Mouse (Mus musculus) embryonic facial prominence, embryonic 11.5 days (tissue): ENCODE measurements around the gene Mfn1. TPM values are rescaled to one million over a fixed set of nuclear protein-coding genes. Genes with fewer than 3 reads are reported as not detected.

Source experiments
- ATAC-seq: fragments of 200-750 bp; cut with Nextera tagmentation; replicated peaks from 2 replicates; pipeline ENCODE4 v1.8.0; 2017; ENCODE audit warnings: low read depth; ENCODE audit not compliant: insufficient number of reproducible peaks, low FRiP score, low TSS enrichment
- DNase-seq: peaks from one replicate; pipeline ENCODE4 v3.0.0-alpha.2; 2015; ENCODE audit warnings: low spot score
- H3K27ac ChIP-seq: fragments of 300-500 bp; sonication (generic); replicated peaks from 2 replicates; pipeline ENCODE4 v1.5.1; 2014; ENCODE audit warnings: mild to moderate bottlenecking, low read depth, low read length, control low read depth
- H3K27me3 ChIP-seq: fragments of 300-500 bp; sonication (generic); 2 replicates; pipeline ENCODE4 v1.6.1; 2014; ENCODE audit warnings: mild to moderate bottlenecking, low read length, moderate library complexity, mixed read lengths; ENCODE audit not compliant: control insufficient read depth, insufficient read depth
- H3K36me3 ChIP-seq: fragments of 300-500 bp; sonication (generic); replicated peaks from 2 replicates; pipeline ENCODE4 v1.6.1; 2014; ENCODE audit warnings: low read depth, mild to moderate bottlenecking, low read length, moderate library complexity, mixed read lengths; ENCODE audit not compliant: control insufficient read depth, insufficient read depth
- H3K4me1 ChIP-seq: fragments of 300-500 bp; sonication (generic); 2 replicates; pipeline ENCODE4 v1.6.1; 2014; ENCODE audit warnings: low read length, mixed read lengths; ENCODE audit not compliant: control insufficient read depth, insufficient read depth
- H3K4me2 ChIP-seq: fragments of 300-500 bp; sonication (generic); 2 replicates; pipeline ENCODE4 v1.6.1; 2014; ENCODE audit warnings: low read depth, mild to moderate bottlenecking, control low read depth, low read length, moderate library complexity
- H3K4me3 ChIP-seq: fragments of 300-500 bp; sonication (generic); 2 replicates; pipeline ENCODE4 v1.5.1; 2014; ENCODE audit warnings: low read depth, low read length, control low read depth
- H3K9ac ChIP-seq: fragments of 300-500 bp; sonication (generic); replicated peaks from 2 replicates; pipeline ENCODE4 v1.6.1; 2014; ENCODE audit warnings: mild to moderate bottlenecking, control low read depth, low read length
- H3K9me3 ChIP-seq: fragments of 300-500 bp; sonication (generic); replicated peaks from 2 replicates; pipeline ENCODE4 v1.6.1; 2016; ENCODE audit warnings: mild to moderate bottlenecking, low read length, inconsistent platforms, mixed read lengths; ENCODE audit not compliant: control insufficient read depth
- WGBS: fragments of 180-500 bp; shearing (Covaris S2); extraction: QIAGEN DNeasy Blood & Tissue Kit; methylation state at CpG from one replicate; pipeline ENCODE4 v1.1.7; 2014; 5-methylcytosine and 5-hydroxymethylcytosine counted together
- polyA plus RNA-seq: library from polyadenylated mRNA; unstranded; fragments of >200 nt; fragmentation: Nextera tagmentation; extraction: Ambion mirVana; gene quantifications from 2 replicates; pipeline ENCODE4 v1.2.1, GENCODE M21; 2014

Gene Mfn1
- polyA plus RNA-seq, 1 experiment from 2014 or later: 36.5 TPM

DNA sequence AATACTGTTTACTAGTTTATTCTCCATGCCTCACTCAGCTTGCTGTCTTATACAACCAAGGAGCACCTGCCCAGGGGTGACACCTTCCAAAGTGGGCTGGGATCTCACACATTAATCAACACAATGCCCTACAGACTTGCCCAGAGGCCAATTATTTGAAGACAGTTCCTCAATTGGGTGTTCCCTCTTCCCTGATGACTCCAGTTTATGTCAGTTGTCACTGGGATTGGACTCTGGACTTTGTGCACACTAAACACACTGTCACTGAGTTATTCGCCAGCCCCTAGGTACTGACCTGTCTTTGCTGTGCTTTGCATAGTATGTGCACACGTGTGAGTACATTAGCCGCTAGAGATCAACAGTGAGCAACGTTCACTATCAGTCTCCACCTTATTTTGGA, 2.1 kb upstream of the Mfn1 start:
- H3K4me1 ChIP-seq: no peaks in the 10 kb centered on the region
- no peaks in the 10 kb centered on the region for H3K27me3 ChIP-seq
- no peaks in the 10 kb centered on the region for H3K36me3 ChIP-seq
- H3K27ac ChIP-seq: no peak overlapping the region
- 95% methylated on average over 4 of the region's 4 CpGs for WGBS
- ATAC-seq: no peak
- no peak overlapping the region for H3K4me3 ChIP-seq
- H3K9me3 ChIP-seq: no peaks in the 10 kb centered on the region
- no peak overlapping the region for H3K9ac ChIP-seq
- no peak overlapping the region for H3K4me2 ChIP-seq
- DNase-seq: no peak

DNA sequence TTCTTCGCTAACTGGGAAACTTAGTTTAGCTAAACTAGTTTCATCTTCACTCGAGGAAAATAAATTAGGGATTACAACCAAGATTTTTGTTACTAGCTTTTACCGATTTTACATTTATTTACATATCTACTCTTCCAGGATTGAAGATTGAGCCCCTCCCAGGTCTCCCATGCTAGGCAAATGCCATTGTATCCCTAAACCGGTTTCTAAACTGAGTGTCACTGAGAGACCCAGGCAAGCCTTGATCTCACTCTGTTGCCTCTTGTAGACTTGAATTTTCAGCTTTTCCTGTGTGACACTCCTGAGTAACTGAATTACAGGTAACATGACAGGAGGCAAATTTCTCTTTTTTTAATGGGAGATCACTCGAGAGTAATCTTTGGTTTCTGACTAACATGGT, 776 bp downstream of the Mfn1 start:
- Histone ChIP-seq H3K9me3 (no peaks in the 10 kb centered on the region), H3K4me1 (no peaks in the 10 kb centered on the region), H3K27ac (no peak overlapping the region), H3K36me3 (no peaks in the 10 kb centered on the region), H3K9ac (no peak overlapping the region; the same call in 1 of the 2 replicates), H3K27me3 (no peaks in the 10 kb centered on the region), H3K4me3 (peak overlapping the region; percentile 87), H3K4me2 (peak overlapping the region; percentile 41)
- DNase-seq (peak; percentile 17), ATAC-seq (no peak)
- WGBS: 16% methylated on average over 5 of the region's 5 CpGs

DNA sequence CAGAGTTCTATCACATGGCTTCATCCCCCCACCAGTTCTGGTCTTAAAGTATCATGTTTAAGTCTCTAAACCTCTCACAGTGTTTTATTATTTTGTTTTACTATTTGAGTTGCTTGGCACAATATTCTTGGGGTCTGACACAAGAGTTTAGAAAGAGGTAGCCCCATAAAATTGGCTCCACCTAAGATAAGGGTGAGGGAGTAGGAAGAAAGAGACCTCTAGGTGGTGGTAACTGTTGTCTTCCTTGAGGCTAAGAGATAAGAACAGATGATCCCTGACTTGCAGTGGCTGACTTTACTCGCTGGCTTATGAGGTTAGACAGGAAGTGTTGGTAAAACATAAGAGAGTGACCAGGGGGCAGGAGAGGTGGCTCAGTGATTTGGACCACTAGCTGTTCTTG, 6.4 kb downstream of the Mfn1 start:
- Histone ChIP-seq H3K9ac (no peak overlapping the region), H3K9me3 (no peaks in the 10 kb centered on the region), H3K4me3 (no peak overlapping the region), H3K4me2 (no peak overlapping the region), H3K36me3 (no peaks in the 10 kb centered on the region), H3K27ac (no peak overlapping the region), H3K27me3 (no peaks in the 10 kb centered on the region), H3K4me1 (no peaks in the 10 kb centered on the region)
- DNase-seq (no peak), ATAC-seq (no peak)
- WGBS: 67% methylated on average over 1 of the region's 1 CpGs

DNA sequence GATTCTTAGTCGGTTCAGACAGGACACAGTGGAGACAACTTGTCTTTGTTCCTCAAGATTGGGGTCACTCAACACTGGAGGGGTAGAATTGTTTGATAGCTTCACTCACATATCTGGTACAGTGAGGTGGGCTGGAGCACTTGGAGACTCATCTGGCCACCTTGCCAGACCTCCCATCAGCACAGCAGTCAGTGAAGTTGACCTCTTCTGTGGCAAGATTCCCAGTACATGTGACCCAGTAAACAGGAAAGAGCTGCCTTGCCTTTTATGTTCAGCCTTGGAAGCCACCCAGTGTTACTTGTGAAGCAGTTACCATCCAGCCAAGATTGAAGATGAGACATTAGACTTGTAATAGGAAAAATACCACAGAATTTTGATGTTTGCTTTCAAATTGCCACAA, 8.3 kb downstream of the Mfn1 start:
- Histone ChIP-seq H3K9me3 (no peaks in the 10 kb centered on the region), H3K9ac (no peak overlapping the region), H3K27ac (no peak overlapping the region), H3K4me3 (no peak overlapping the region), H3K4me1 (no peaks in the 10 kb centered on the region), H3K4me2 (no peak overlapping the region), H3K36me3 (no peaks in the 10 kb centered on the region), H3K27me3 (no peaks in the 10 kb centered on the region)
- ATAC-seq: no peak
- whole genome bisulfite sequencing: 69% methylated on average over 1 of the region's 1 CpGs
- no peak for DNase-seq

DNA sequence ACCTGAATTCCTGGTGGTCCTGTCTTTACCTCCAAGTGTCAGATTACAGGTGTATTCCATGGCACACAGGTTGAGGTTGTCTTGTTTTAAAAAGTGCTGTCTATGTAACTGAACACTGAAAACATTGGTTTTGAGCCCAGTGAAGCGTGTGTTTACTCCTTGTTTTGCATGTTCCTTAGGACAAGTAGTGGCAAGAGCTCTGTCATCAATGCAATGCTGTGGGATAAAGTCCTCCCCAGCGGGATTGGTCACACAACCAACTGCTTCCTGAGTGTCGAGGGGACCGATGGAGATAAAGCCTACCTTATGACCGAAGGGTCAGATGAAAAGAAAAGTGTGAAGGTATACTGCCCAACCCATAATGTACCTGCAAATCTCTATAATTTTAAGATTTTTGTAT, 8.8 kb downstream of the Mfn1 start:
- no peak overlapping the region for H3K4me3 ChIP-seq
- WGBS: 93% methylated on average over 5 of the region's 5 CpGs

DNA sequence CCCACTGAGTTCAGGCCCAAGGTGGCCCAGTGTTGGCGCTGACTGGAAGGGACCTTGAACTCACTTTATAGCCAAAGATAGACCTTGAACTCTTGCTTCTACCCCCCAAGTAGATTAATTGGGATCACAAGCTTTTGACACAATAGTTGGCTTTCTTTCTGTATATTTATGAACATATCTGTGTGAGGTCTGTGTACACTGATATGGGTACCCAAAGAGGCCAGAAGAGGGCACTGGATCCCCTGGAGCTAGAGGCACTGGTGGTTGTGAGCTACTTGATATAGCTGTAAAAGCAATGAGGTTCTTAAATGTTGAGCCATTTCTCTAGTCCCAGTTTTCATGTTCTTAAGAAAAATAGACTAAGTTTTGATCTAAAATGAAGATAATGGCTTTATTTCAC, 23.8 kb downstream of the Mfn1 start:
- ATAC-seq (no peak), DNase-seq (peak; percentile 26)
- WGBS: 92% methylated on average over 1 of the region's 1 CpGs
- no peaks in the 10 kb centered on the region for H3K9me3 ChIP-seq
- H3K4me1 ChIP-seq: no peaks in the 10 kb centered on the region
- H3K4me2 ChIP-seq: no peak overlapping the region
- H3K36me3 ChIP-seq: no peaks in the 10 kb centered on the region; the same call in 1 of the 2 replicates
- no peak overlapping the region for H3K27ac ChIP-seq
- H3K27me3 ChIP-seq: no peaks in the 10 kb centered on the region
- H3K4me3 ChIP-seq: no peak overlapping the region
- H3K9ac ChIP-seq: no peak overlapping the region

More for the DNA sequence above, 8.8 kb downstream of the Mfn1 start:
- Histone ChIP-seq H3K9me3 (no peaks in the 10 kb centered on the region), H3K9ac (no peak overlapping the region), H3K27me3 (no peaks in the 10 kb centered on the region), H3K4me1 (no peaks in the 10 kb centered on the region), H3K27ac (no peak overlapping the region), H3K36me3 (no peaks in the 10 kb centered on the region), H3K4me2 (no peak overlapping the region)
- ATAC-seq: no peak
- no peak for DNase-seq

DNA sequence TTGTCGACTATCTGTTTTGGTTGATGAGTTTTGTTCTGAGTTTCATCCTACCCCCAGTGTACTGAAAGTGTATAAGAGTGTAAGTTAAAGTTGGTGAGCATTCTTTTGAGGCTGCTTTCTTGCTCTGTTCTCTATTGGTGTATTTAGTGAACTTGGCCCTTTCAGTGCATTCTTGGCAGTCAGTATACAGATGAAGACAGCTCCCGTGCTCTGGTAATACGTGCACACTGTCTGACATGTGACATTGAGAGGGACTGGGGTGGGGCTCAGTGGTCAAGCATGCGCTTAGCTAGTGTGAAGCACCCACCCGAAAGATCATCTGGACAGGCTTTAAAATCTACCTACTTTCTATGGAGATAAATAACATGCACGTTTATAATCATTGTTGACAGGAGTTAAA, 34.1 kb downstream of the Mfn1 start:
- H3K9ac ChIP-seq: no peak overlapping the region
- H3K9me3 ChIP-seq: no peaks in the 10 kb centered on the region
- H3K4me1 ChIP-seq: no peaks in the 10 kb centered on the region
- H3K27me3 ChIP-seq: no peaks in the 10 kb centered on the region
- no peak overlapping the region for H3K4me2 ChIP-seq
- H3K36me3 ChIP-seq: peaks cover under 1% of the 10 kb centered on the region; the same call in 1 of the 2 replicates
- ATAC-seq (no peak), DNase-seq (no peak)
- no peak overlapping the region for H3K4me3 ChIP-seq
- 93% methylated on average over 6 of the region's 6 CpGs for WGBS
- H3K27ac ChIP-seq: no peak overlapping the region

DNA sequence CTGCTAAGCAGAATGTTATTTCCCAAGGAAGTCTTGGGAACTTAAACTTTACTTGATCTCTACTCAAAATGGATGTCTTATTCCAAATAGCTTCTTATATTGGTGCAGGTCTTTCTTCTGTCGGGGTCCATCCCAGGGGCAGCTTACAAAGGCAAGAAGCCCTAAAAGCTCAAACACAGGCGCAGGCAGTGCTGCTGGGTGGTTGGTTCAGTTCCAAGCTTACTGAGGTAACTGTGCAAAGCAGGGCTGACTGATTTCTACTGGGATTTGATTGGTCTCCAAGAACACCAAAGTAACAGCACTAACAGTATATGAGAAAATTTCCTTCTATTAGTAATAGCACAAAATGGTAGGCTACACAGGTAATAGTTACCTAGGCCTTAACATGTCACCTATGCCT, 43.8 kb downstream of the Mfn1 start:
- Histone ChIP-seq H3K27ac (no peak overlapping the region), H3K36me3 (peaks cover 5% of the 10 kb centered on the region), H3K4me1 (no peaks in the 10 kb centered on the region), H3K9me3 (no peaks in the 10 kb centered on the region), H3K4me2 (no peak overlapping the region), H3K27me3 (no peaks in the 10 kb centered on the region), H3K9ac (no peak overlapping the region), H3K4me3 (no peak overlapping the region)
- WGBS: 93% methylated on average over 2 of the region's 2 CpGs
- ATAC-seq (no peak), DNase-seq (no peak)
